Mouse (Mus musculus) cerebellum, adult 11 months (tissue): ENCODE measurements at regions not wholly inside any gene's neighbourhood (a gene's known extent, or its start where the extent isn't known, plus 50 kb on each side); places are given as distances from the start of the nearest gene placed in this dataset.
A peak's percentile ranks its signal among the peaks of the same experiment; 100 is the strongest.
"Not testable (repeated sequence)": the region's sequence is repeated elsewhere in the genome, so short reads cannot be mapped to it uniquely, and the experiment has no call there.

Experiments used
- DNase-seq: peaks from one replicate; pipeline ENCODE4 v3.0.0; 2022

GRCm38 (mm10) chr16:55515228-55515696, 217.5 kb upstream of the Zpld1 start:
- DNase-seq, result no peak

GRCm38 (mm10) chr16:55514448-55515200, 216.8 kb upstream of the Zpld1 start:
- no peak for DNase-seq

GRCm38 (mm10) chr16:55504796-55505413, 207.1 kb upstream of the Zpld1 start:
- no peak for DNase-seq

GRCm38 (mm10) chr16:55504274-55504673, 206.5 kb upstream of the Zpld1 start:
- no peak for DNase-seq

GRCm38 (mm10) chr16:55503273-55503672, 205.5 kb upstream of the Zpld1 start:
- no peak for DNase-seq

GRCm38 (mm10) chr16:55499831-55500230, 202.0 kb upstream of the Zpld1 start:
- DNase-seq, result not testable (repeated sequence)

- no peak for DNase-seq
Observed at GRCm38 (mm10) chr16:55495051-55495450, 197.3 kb upstream of the Zpld1 start.

GRCm38 (mm10) chr16:55494162-55494561, 196.4 kb upstream of the Zpld1 start:
- no peak for DNase-seq

GRCm38 (mm10) chr16:55492111-55492510, 194.3 kb upstream of the Zpld1 start:
- no peak for DNase-seq

- no peak for DNase-seq
Observed at GRCm38 (mm10) chr16:55484391-55484790, 186.6 kb upstream of the Zpld1 start.

GRCm38 (mm10) chr16:55480745-55481144, 183.0 kb upstream of the Zpld1 start:
- DNase-seq, result no peak

GRCm38 (mm10) chr16:55480304-55480703, 182.5 kb upstream of the Zpld1 start:
- DNase-seq, result no peak

GRCm38 (mm10) chr16:55476544-55477208, 178.9 kb upstream of the Zpld1 start:
- DNase-seq, result peak; percentile 7

GRCm38 (mm10) chr16:55474950-55475525, 177.3 kb upstream of the Zpld1 start:
- no peak for DNase-seq

- no peak for DNase-seq
Observed at GRCm38 (mm10) chr16:55471396-55471795, 173.6 kb upstream of the Zpld1 start.

- DNase-seq, result no peak
Observed at GRCm38 (mm10) chr16:55470721-55471120, 172.9 kb upstream of the Zpld1 start.

GRCm38 (mm10) chr16:55469703-55470102, 171.9 kb upstream of the Zpld1 start:
- DNase-seq, result no peak

- DNase-seq, result peak; percentile 16
Observed at GRCm38 (mm10) chr16:55468833-55469458, 171.2 kb upstream of the Zpld1 start.

GRCm38 (mm10) chr16:55460519-55460918, 162.7 kb upstream of the Zpld1 start:
- DNase-seq, result no peak

GRCm38 (mm10) chr16:55447581-55447980, 149.8 kb upstream of the Zpld1 start:
- DNase-seq, result no peak

GRCm38 (mm10) chr16:55442821-55443581, 145.2 kb upstream of the Zpld1 start:
- DNase-seq, result no peak
